Mouse (Mus musculus) splenic B cell, adult 2 months (primary cell): ENCODE results near the gene Trim63.

Experiments
- DNase-seq: peaks from one replicate; pipeline ENCODE4 v3.0.0-alpha.2; 2011; ENCODE audit warnings: low read depth, low spot score
- H3K27me3 ChIP-seq: 2 replicates; pipeline ENCODE4 v1.6.1; 2012; ENCODE audit warnings: mild to moderate bottlenecking, low read length, moderate library complexity, mixed read lengths; ENCODE audit not compliant: control insufficient read depth, poor library complexity, insufficient read depth, severe bottlenecking
- H3K36me3 ChIP-seq: 2 replicates; pipeline ENCODE4 v1.6.1; 2012; ENCODE audit warnings: mild to moderate bottlenecking, low read length, moderate library complexity, mixed read lengths; ENCODE audit not compliant: control insufficient read depth, poor library complexity, insufficient read depth, severe bottlenecking

The Trim63 gene

DNA sequence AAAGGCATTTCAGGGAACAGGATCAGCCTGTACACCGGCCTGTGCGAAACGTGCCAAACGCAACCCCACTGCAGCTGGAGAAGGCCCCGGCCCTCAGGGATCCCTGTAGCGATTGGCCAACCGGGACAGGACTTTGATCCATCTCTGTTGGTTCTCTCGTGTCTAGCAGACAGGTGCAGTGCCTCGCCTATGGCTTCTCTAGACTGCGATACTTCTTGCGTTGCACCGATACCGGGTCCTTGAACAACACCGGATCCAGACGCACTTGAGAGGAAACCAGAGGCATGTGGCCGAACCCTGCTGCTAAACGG, 42.5 kb downstream of the Trim63 start:
- no peaks in the 10 kb centered on the region for H3K27me3 ChIP-seq
- no peaks in the 10 kb centered on the region for H3K36me3 ChIP-seq
- DNase-seq: no peak

DNA sequence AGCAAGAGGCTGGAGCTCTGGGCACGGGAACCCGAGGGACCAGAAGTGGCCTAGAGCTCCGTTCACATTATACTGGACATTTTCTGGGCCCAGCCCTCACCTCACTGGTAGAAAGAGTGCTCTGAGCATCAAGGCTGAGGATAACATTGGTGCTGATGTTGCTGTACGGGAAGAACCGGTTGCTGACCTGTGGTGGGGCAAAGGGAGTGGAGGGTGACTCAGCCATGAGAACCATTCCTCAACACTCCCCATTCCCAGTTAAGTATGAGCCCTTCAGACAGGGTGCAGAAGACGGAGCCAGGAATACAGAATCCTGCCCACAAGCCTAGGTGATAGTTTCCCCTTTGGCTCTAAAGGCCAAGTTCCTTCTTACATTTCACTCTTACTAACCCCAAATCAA, 44.7 kb downstream of the Trim63 start:
- H3K27me3 ChIP-seq: no peaks in the 10 kb centered on the region
- no peak for DNase-seq
- H3K36me3 ChIP-seq: no peaks in the 10 kb centered on the region

- no peaks in the 10 kb centered on the region for H3K36me3 ChIP-seq
- H3K27me3 ChIP-seq: no peaks in the 10 kb centered on the region
- peak; percentile 89 for DNase-seq
These were observed 46.3 kb downstream of the Trim63 start for GRCm38 (mm10) chr4:134361215-134361614.

GRCm38 (mm10) chr4:134362124-134362523, 47.2 kb downstream of the Trim63 start:
- DNase-seq: no peak
- no peaks in the 10 kb centered on the region for H3K27me3 ChIP-seq
- H3K36me3 ChIP-seq: no peaks in the 10 kb centered on the region

DNA sequence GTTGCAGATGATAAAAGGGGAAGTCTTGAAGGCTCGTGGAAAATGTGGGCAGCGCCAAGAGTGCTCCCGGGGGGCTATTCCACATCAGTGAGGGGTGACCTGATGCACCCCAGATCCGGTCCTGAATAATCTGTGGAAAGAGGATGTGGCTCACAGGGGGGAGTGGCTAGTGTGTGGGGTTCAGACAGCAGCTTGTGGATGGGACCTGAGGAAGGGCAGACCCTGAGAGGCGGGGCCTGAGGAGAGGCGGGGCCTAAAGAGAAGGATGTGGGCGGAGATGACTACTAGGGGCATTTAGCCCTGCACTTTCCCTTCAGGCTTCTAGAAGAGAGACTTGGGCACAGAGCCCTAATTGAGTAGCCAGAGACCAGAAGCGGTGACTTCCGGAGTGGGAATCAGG, 47.7 kb downstream of the Trim63 start:
- Histone ChIP-seq H3K36me3 (no peaks in the 10 kb centered on the region), H3K27me3 (no peaks in the 10 kb centered on the region)
- peak; percentile 94 for DNase-seq

DNA sequence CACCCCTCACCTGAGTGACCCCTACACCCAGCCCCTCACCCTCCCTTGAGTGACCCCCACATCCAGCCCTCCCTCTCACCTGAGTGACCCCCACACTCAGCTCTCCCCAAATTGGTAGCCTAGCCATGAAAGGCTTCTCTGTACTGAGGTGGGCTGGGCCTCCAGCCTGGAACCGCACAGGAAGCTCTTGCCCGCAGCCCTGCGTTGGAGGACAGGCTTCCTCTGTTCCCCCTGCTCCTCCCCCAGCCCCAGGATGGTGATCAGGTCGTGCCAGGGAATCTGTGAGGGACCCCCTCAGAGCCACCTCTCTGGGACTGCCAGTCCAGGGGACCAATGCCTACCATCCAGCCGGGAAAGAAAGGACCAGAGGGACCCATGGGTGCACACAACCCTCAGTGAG, 50.4 kb downstream of the Trim63 start:
- no peak for DNase-seq
- Histone ChIP-seq H3K36me3 (no peaks in the 10 kb centered on the region), H3K27me3 (no peaks in the 10 kb centered on the region)

DNA sequence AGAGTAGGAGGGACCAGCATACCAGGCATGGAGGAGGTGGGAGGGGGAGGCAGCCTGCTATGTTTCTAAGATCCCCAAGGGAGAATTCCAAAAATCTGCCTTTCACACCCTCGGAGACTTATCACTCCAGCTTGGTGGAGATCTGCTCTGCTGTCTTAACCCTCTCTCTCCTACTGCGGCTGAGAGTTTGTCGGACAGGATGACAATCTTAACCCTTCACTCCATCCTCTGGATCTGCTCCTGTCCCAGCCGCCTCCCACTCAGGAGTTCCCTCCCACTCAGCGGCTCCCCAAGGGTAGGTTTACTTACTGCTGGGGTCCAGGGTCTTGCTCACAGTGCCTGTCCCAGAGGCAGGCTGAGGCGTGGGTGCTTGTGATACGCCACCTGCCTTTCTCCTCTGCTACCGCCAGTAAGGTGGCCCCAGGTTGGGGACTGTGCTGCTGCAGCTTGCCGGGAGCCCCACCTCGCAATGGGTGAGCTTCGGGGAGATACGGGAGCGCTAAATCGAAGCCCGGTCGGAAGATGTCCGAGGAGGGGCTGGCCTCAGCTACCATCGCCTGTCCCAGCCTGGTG, 55.8 kb downstream of the Trim63 start:
- H3K27me3 ChIP-seq: no peaks in the 10 kb centered on the region
- H3K36me3 ChIP-seq: no peaks in the 10 kb centered on the region
- DNase-seq: peak; percentile 36

DNA sequence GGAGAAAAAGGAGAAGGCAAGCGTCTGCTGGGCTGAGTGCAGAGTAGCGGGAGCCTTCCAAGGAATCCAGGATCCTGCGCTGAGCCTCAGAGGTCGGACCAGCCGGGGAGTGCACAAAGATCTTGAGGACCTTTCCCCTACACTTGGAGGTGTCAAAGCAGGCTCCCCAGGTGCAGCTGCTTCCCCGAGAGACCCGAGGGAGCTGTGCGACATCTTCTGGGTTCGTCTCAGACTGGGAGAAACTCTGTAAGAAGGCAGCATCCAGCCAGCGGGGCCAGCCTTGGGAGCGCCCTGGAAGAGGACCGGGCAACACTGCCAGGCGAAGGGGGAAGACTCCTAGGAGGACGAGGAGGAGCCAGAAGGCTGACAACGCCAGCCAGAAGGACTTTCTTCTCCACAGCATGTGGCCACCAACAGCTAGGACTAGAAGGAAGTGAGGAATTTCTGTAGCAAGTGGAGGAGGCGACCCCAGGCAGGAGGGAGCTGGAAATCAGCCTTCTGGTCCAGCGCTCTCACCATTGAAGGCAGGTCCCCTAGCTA, 56.5 kb downstream of the Trim63 start:
- Histone ChIP-seq H3K27me3 (no peaks in the 10 kb centered on the region), H3K36me3 (no peaks in the 10 kb centered on the region)
- no peak for DNase-seq

DNA sequence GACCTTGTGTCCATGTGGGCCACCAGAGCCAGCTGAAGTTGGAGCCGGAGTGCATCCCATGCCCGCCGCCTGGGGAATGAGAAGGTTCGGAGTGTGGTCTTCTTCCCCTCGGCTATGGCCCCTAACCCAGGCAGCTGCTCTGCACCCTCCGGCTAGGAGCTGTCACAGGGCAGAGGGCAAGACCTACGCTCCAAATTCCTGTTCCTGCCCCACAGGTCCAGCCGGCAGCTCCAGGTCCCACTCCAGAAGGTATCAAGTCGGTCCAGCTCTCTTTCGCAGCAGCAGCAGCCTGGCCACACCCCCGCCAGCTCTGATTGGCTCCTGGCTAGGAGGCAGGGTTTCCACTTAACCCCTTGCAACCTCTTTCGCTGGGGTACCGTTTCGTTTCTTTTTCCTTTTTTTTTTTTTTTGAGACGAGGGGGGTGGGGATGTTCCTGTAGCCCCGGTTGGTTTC, 57.4 kb downstream of the Trim63 start:
- H3K27me3 ChIP-seq: no peaks in the 10 kb centered on the region
- DNase-seq: peak; percentile 70
- no peaks in the 10 kb centered on the region for H3K36me3 ChIP-seq

DNA sequence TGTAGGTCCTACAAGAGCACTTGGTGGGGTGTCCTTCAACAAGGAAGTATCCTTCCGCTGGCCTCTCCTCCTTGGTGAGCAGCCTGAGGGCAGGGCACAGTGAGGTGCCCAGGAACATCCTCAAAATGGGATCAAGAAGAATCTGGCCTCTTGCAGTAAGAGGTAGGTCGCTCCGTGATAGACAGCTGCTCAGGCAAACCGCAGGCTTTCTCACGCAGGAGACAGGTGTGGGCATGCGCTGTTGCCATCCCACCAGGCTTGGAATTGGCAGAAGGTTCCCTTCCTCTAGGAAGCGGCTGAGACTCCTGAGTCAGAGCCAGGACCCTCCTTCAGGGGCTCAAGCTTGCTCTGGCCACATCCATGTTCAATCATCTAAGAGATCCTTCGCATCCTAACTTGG, 58.4 kb downstream of the Trim63 start:
- Histone ChIP-seq H3K36me3 (no peaks in the 10 kb centered on the region), H3K27me3 (no peaks in the 10 kb centered on the region)
- no peak for DNase-seq

DNA sequence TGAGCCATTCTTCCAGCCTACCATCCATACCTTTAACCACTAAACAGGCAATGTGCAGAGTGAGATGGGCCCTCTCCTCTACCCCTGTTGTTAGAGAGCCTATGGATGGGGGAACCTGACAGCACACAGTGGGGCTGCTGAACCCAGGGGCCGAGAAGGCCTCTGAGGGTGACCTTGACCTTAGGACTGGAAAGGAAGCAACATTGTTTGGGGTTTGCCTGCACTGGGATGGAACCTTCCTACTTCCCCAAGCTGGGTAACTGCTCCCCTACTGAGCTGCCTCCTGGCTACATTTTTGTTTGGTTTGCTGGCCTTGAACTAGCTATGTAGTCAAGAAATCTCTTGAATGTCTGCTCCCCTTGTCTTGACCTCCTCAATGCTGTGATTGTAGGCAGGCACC, 59.4 kb downstream of the Trim63 start:
- H3K36me3 ChIP-seq: no peaks in the 10 kb centered on the region
- DNase-seq: no peak
- H3K27me3 ChIP-seq: no peaks in the 10 kb centered on the region

DNA sequence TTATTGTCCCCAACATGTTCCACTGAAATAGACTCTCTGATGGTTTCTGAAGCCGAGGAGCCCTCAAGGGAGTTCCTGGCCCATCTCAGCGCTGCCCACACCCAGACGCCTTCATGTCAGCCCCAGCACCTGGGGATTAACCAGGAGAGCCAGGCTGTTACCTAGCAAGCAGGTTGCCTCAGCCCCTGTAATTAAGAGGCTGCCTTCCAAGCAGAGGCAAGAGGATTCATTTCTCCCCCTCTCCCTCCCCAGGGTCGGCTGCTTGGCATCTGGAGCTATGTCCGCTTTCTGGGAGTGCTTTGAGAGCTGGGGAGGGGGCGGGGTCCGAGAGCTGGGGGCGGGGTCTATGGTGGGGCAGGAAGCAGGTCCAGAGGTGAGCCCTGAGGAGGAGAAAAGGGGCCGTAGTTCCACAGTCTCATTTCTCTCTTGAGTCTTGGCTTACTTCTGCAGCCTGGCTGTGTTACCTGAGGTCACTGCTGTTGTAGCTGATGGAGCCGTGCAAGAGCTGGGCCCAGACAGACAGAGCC, 63.2 kb downstream of the Trim63 start:
- H3K36me3 ChIP-seq: no peaks in the 10 kb centered on the region
- no peaks in the 10 kb centered on the region for H3K27me3 ChIP-seq
- DNase-seq: no peak
